Mouse (Mus musculus) B cell, adult 2 months (primary cell): ENCODE measurements at regions not wholly inside any gene's neighbourhood (a gene's known extent, or its start where the extent isn't known, plus 50 kb on each side); places are given as distances from the start of the nearest gene placed in this dataset.

Source experiments
- DNase-seq, 2 experiments: peaks; one replicate each; pipeline ENCODE4 v3.0.0; 2022

- DNase-seq: no peak
These were observed 459.0 kb downstream of the Sorl1 start for GRCm38 (mm10) chr9:41665000-41665685.

GRCm38 (mm10) chr9:41660576-41660975, 463.5 kb downstream of the Sorl1 start:
- no peak for DNase-seq

GRCm38 (mm10) chr9:41660011-41660410, 464.1 kb downstream of the Sorl1 start:
- no peak for DNase-seq

DNA sequence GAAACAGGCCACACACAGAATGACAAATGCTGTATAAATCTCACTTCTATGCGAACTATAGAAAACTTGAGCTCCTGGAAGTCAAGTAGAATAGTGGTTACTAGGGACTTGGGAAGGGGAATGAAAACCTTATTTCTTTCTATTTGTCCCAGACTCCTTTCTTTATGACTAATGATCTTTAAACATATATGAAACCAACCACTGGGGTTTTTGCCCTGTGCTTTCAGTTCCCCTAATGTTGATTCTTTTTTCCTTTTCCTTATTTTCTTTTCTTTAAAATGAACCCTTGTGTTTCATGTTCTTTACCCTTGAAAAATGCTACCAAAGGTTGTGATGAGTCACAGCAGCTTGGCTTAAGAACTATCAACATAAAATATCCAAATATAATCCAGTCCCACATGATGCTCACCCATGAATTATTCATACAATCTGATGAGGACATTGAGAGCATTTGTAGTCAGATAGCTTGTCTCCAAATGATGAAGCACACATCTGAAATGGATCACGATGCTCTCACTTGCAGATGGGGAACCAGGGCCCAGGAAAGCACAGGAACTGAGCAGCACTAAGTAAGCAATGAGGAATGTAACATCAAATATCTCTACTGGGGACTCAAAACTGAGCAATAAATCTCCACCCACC, 470.2 kb upstream of the Ubash3b start:
- no peak for DNase-seq

GRCm38 (mm10) chr9:41621341-41621740, 459.8 kb upstream of the Ubash3b start:
- no peak for DNase-seq

GRCm38 (mm10) chr9:41614002-41614401, 452.5 kb upstream of the Ubash3b start:
- DNase-seq: no peak

- DNase-seq: no peak
These were observed 451.5 kb upstream of the Ubash3b start for GRCm38 (mm10) chr9:41612802-41613550.

GRCm38 (mm10) chr9:41612452-41612795, 450.9 kb upstream of the Ubash3b start:
- DNase-seq: no peak

DNA sequence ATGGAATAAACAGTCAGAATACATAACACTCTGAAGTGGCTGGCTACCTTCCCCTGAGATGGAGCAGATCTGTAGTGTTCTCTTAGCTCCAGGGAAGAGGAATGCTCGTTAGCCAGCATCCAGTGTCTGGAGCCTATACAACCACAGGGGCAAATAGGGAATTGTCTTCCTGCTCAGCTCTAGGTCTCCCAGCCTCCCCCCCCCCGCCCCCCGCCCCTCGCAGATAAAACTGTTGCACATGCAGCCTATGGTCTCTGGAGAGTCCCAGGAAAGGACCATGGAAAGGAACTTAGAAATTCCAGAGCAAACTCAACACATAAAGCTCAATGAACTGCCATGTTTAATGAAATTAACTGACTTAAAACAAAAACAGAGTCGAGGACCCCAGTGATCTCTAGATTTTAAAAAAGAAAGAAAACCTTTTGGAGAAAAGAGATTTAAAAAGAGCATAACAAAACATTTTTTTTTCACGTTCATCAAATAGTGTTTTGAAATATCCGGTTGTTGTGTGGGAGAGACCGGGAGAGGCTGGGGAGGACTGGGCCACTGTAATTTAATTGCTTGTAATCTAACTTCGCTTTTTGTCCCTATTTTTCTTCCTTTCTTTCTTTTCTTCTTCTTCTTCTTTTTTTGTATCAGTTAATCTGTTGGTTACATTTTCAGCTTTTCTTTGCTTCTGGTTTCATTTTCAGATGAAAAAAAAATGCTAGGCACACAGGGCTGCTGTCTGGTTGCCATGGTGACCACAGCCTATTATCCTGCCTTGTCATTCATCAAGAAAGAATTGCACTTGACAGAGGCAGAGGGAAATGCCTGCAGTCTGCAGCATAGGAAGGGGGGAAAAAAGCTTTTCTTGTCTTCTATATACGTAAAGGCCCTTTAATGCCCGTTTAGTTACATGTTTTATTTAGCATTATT, 450.3 kb upstream of the Ubash3b start:
- DNase-seq: no peak

DNA sequence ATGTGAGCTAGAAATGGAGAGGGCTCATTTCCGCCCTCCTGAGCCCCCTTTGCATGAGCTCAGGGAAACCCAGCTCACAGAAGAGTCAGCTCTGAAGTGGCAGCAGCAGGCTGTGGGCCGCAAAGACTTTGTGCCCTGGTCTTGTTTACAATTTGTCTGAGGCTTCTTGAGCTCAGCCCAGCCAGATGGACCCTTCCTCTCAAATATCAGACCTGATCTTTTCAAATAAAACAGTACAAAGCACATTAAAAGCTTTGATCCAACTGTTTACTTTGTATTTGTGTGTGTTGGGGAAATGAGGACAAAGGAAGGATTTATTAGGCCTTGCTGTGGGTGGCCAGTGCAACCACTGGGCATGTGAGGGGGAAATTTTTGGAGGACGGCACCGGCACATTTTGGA, 448.9 kb upstream of the Ubash3b start:
- no peak for DNase-seq

- no peak for DNase-seq
These were observed 444.6 kb upstream of the Ubash3b start for GRCm38 (mm10) chr9:41606136-41606535.

DNA sequence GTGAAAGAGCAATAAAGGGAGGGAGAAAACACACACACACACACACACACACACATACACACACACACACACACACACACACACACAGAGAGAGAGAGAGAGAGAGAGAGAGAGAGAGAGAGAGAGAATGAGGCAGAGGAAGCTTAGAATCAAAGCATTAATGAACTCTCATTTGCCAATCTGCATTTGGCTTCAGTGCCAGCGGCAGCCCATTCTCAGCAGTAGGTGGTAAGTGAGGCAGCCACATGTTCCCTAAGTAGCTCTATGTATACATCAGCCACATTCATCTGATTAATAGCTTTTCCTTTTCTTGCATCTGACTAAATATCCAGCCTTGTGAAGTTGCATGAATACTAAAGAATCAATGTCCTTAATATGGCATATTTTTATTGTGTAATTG, 443.4 kb upstream of the Ubash3b start:
- DNase-seq: no peak

DNA sequence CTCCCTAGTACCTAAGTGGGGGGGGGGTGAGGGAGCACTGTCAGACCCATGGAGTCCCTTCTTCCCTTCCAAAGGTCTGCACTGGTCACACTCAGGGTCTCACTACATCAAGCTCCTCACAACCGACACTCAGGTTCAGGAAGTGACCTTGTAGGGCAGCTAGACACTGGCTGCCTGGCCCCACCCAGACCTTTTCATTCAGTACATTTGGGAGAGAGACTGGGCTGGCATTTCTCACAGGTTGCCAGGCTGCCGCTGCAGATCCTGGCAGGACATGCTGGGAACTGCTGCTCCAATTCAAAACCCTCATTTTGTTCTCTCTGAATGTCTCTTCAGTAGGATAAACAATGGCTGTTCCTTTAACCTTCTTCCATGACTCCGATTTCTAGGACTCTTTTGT, 439.3 kb upstream of the Ubash3b start:
- no peak for DNase-seq

DNA sequence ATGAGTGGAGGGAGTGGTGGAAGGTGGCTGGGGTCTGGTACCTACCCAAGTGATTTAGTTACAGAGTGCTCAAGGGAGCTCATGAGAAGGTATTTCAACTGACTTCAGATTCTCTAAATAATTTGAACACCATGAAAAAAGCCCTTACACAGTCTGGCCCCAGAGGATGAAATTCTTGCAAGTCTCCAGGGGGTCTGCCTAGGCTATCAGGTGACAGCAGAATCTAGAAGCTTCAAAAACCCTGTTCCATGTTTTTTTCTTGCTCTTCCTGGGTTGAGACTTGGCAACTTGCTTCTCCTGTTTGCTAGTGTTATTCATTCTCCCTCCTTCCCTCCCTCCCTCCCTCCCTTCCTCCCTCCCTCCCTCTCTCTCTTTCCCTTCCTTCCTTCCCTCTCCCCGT, 438.4 kb upstream of the Ubash3b start:
- no peak for DNase-seq

- DNase-seq: no peak
These were observed 434.3 kb upstream of the Ubash3b start for GRCm38 (mm10) chr9:41595749-41596148.

DNA sequence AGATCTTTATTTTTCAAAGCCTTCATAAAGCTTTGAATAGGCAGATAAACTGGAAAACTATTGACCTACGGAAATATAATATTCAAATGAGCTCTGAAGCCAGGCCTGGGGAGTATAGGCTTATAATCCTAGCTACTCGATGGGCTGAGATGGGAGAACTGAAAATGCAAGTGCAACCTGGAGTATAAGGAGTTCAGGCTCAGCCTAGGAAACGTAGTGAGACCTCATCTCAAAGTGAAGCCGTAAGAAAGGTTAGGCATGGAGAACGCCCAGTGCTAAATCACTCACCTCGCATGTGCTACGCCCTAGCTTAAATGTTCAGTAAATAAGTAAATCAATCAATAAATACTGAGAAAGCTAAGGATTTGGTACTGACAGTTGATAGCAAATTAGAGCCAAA, 432.5 kb upstream of the Ubash3b start:
- DNase-seq: no peak

GRCm38 (mm10) chr9:41592900-41593690, 431.6 kb upstream of the Ubash3b start:
- no peak for DNase-seq

- DNase-seq: no peak
These were observed 430.6 kb upstream of the Ubash3b start for GRCm38 (mm10) chr9:41592101-41592500.

DNA sequence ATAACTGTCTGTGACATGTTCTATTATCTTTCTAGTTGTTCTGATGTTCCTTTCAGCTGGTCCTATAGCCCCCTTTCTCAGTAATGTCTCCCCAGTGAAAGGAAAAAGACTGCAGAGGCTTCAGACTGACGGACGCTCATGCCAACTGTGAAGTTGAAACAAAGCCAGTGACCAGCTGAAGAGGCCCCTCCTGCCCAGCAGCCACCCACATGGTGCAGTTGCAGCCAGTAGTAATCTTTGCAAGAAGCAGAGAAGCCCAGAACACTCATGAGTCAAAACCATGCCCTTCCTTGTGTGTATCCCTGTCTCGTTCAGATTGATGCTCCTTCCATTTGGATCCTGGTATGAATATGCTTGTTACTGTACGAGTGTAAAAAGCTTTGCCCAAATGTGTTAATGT, 428.7 kb upstream of the Ubash3b start:
- no peak for DNase-seq

- no peak for DNase-seq
These were observed 427.2 kb upstream of the Ubash3b start for GRCm38 (mm10) chr9:41588466-41589425.

- no peak for DNase-seq
These were observed 426.3 kb upstream of the Ubash3b start for GRCm38 (mm10) chr9:41587762-41588161.
